Mouse (Mus musculus) kidney, postnatal 10 days (tissue): ENCODE measurements around the gene Phb2.

Source experiments
- DNase-seq: peaks from one replicate; pipeline ENCODE4 v3.0.0; 2021; ENCODE audit warnings: mixed read lengths

Gene Phb2

GRCm38 (mm10) chr6:124753861-124754260, 41.7 kb downstream of the Phb2 start:
- no peak for DNase-seq

GRCm38 (mm10) chr6:124755306-124755705, 43.2 kb downstream of the Phb2 start:
- no peak for DNase-seq

GRCm38 (mm10) chr6:124755831-124756595, 43.9 kb downstream of the Phb2 start, which contains the start of the genes Gm45234 and Atn1:
Gene Gm45234 (minus strand): TSS chr6:124756021.
Gene Atn1 (minus strand): TSS chr6:124756524.
- DNase-seq, result peak; percentile 87

- peak; percentile 93 for DNase-seq
Observed at GRCm38 (mm10) chr6:124756652-124757350, 44.7 kb downstream of the Phb2 start.

- DNase-seq, result no peak
Observed at GRCm38 (mm10) chr6:124757351-124757880, 45.3 kb downstream of the Phb2 start.

GRCm38 (mm10) chr6:124757909-124758848, 46.0 kb downstream of the Phb2 start:
- DNase-seq, result peak; percentile 73

- no peak for DNase-seq
Observed at GRCm38 (mm10) chr6:124758849-124759232, 46.7 kb downstream of the Phb2 start.

- DNase-seq, result peak; percentile 93
Observed at GRCm38 (mm10) chr6:124759259-124759658, 47.1 kb downstream of the Phb2 start.

GRCm38 (mm10) chr6:124765951-124766350, 53.8 kb downstream of the Phb2 start:
- DNase-seq, result no peak
